Mouse (Mus musculus) ES-E14 (cell line): Measurements from ENCODE around the gene Flt3l. TPM values are rescaled to one million over a fixed set of nuclear protein-coding genes. Genes with fewer than 3 reads are reported as not detected.
A peak's percentile ranks its signal among the peaks of the same experiment; 100 is the strongest.

Experiments
- DNase-seq: peaks from one replicate; pipeline ENCODE4 v3.0.0-alpha.2; 2013; ENCODE audit warnings: low read depth, low spot score
- H3K27ac ChIP-seq: 2 replicates; pipeline ENCODE4 v1.5.1; 2012; ENCODE audit warnings: low read depth, mild to moderate bottlenecking, low read length, moderate library complexity, mixed read lengths; ENCODE audit not compliant: poor library complexity, insufficient read depth, severe bottlenecking
- H3K36me3 ChIP-seq: 2 replicates; pipeline ENCODE4 v1.6.1; 2012; ENCODE audit warnings: mild to moderate bottlenecking, low read length, moderate library complexity, mixed read lengths; ENCODE audit not compliant: control insufficient read depth, poor library complexity, insufficient read depth, severe bottlenecking
- H3K4me1 ChIP-seq, 2 experiments: fragments of 150-350 bp in 1 of 2; sonication (generic) in 1 of 2; 2 replicates each; pipeline ENCODE4 v1.6.1; 2012; ENCODE audit warnings: low read length in 2 of 2, mild to moderate bottlenecking in 1 of 2, mixed read lengths in 1 of 2; ENCODE audit not compliant: control insufficient read depth in 2 of 2, insufficient read depth in 2 of 2, poor library complexity in 1 of 2
- H3K4me3 ChIP-seq, 2 experiments: fragments of 150-350 bp in 1 of 2; sonication (generic) in 1 of 2; 2 replicates each; pipeline ENCODE4 v1.5.1; 2012; ENCODE audit warnings: low read length in 2 of 2, low read depth in 1 of 2, mild to moderate bottlenecking in 1 of 2, mixed read lengths in 1 of 2; ENCODE audit not compliant: insufficient read depth in 1 of 2, poor library complexity in 1 of 2, severe bottlenecking in 1 of 2
- H3K9ac ChIP-seq: 2 replicates; pipeline ENCODE4 v1.6.1; 2012; ENCODE audit warnings: low read depth, mild to moderate bottlenecking, low read length, mixed read lengths; ENCODE audit not compliant: poor library complexity, insufficient read depth, severe bottlenecking
- H3K9me3 ChIP-seq: fragments of 150-350 bp; sonication (generic); 2 replicates; pipeline ENCODE4 v1.6.1; 2012; ENCODE audit warnings: low read depth, mild to moderate bottlenecking, low read length; ENCODE audit not compliant: control insufficient read depth, insufficient read depth
- CHD2 ChIP-seq: IDR thresholded peaks from 2 replicates; pipeline ENCODE4 v1.6.1; 2014; ENCODE audit warnings: mild to moderate bottlenecking, low read depth, low read length, inconsistent platforms
- HCFC1 ChIP-seq: IDR thresholded peaks from 2 replicates; pipeline ENCODE4 v1.6.1; 2012; ENCODE audit warnings: low read length, inconsistent platforms, borderline replicate concordance; ENCODE audit not compliant: insufficient read depth
- MAFK ChIP-seq: IDR thresholded peaks from 2 replicates; pipeline ENCODE4 v1.6.1; 2014; ENCODE audit warnings: mild to moderate bottlenecking, low read depth, low read length, inconsistent platforms; ENCODE audit not compliant: insufficient read depth
- ZC3H11A ChIP-seq: IDR thresholded peaks from 2 replicates; pipeline ENCODE4 v1.6.1; 2012; ENCODE audit warnings: low read depth, mild to moderate bottlenecking, inconsistent platforms, low read length, borderline replicate concordance
- ZNF384 ChIP-seq: IDR thresholded peaks from 2 replicates; pipeline ENCODE4 v1.6.1; 2012; ENCODE audit warnings: low read depth, low read length, inconsistent platforms
- in situ Hi-C, 2 experiments: fragments of 600-800 bp; cut with MboI; formaldehyde crosslinking; loops; one replicate each; pipeline ENCODE4 v1.15.1; 2025; ENCODE audit warnings: low sequenced_read_pairs in 2 of 2, inconsistent platforms in 1 of 2; ENCODE audit not compliant: unreplicated experiment in 2 of 2
- total RNA-seq: library from RNA; depleted of rRNA; stranded (reverse); fragments of 300-350 nt; gene quantifications from 2 replicates; pipeline ENCODE4 v1.2.3, GENCODE M21; 2012

The Flt3l gene
- total RNA-seq, 1 experiment: 1.8 TPM

- Histone ChIP-seq H3K4me3 (no peak overlapping the region), H3K9ac (no peak overlapping the region), H3K4me1 (peaks cover 0 to 19% of the 10 kb centered on the region in 2 experiments; a peak in 2 of 4 replicates), H3K36me3 (peaks cover 42% of the 10 kb centered on the region), H3K27ac (peak overlapping the region; percentile 48; the same call in 1 of the 2 replicates), H3K9me3 (no peaks in the 10 kb centered on the region)
- DNase-seq: no peak
- TF ChIP-seq ZC3H11A: no peak
- TF ChIP-seq MAFK: no peak
- no peak for TF ChIP-seq CHD2
- TF ChIP-seq ZNF384: no peak
- no peak for TF ChIP-seq HCFC1
- in situ Hi-C loops: no loop called here
Measured at GRCm38 (mm10) chr7:45119780-45120709, 16.2 kb downstream of the Flt3l start.

GRCm38 (mm10) chr7:45118336-45118735, 17.9 kb downstream of the Flt3l start:
- Histone ChIP-seq H3K4me1 (peaks cover 0 to 22% of the 10 kb centered on the region in 2 experiments; a peak in 2 of 4 replicates), H3K4me3 (no peak overlapping the region), H3K27ac (no peak overlapping the region), H3K9me3 (no peaks in the 10 kb centered on the region), H3K9ac (no peak overlapping the region), H3K36me3 (peaks cover 37% of the 10 kb centered on the region)
- TF ChIP-seq ZNF384 (peak; percentile 5; the same call in 1 of the 2 replicates), MAFK (no peak), HCFC1 (no peak), ZC3H11A (no peak), CHD2 (no peak)
- in situ Hi-C loops: no loop called here
- no peak for DNase-seq

DNA sequence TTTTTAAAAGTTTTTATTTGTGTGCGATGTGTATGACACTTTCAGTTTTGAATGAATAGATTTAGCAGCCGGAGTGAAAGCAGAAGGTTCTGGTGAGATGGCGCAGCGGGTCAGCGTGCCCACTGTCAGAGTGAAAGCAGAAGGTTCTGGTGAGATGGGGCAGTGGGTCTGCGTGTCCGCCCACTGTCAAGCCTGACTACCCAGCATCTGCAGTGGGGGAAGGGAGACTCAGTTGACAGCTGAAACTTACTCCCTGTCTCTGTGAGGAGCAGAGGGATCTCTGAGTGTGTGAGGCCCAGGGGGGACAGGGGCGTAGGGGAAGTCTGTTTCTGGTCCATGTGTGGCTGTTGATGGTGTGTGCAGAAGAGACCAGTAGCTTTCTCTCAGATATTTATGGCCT, 18.7 kb downstream of the Flt3l start:
- Histone ChIP-seq H3K27ac (no peak overlapping the region), H3K9ac (no peak overlapping the region), H3K9me3 (no peaks in the 10 kb centered on the region), H3K4me3 (no peak overlapping the region), H3K36me3 (peaks cover 29% of the 10 kb centered on the region), H3K4me1 (peaks cover 0 to 22% of the 10 kb centered on the region in 2 experiments; a peak in 2 of 4 replicates)
- no peak for DNase-seq
- in situ Hi-C loops: no loop called here
- TF ChIP-seq HCFC1 (no peak), ZC3H11A (no peak), MAFK (no peak), CHD2 (no peak), ZNF384 (no peak)

- no peak overlapping the region for H3K9ac ChIP-seq
Measured at GRCm38 (mm10) chr7:45113476-45113875, 22.8 kb downstream of the Flt3l start.

More at GRCm38 (mm10) chr7:45113476-45113875, 22.8 kb downstream of the Flt3l start:
- no peak overlapping the region for H3K27ac ChIP-seq
- DNase-seq: no peak
- peaks cover 1 to 22% of the 10 kb centered on the region in 2 experiments; a peak in 2 of 4 replicates for H3K4me1 ChIP-seq
- H3K4me3 ChIP-seq: no peak overlapping the region
- in situ Hi-C loops: no loop called here
- H3K36me3 ChIP-seq: peaks cover 2% of the 10 kb centered on the region; the same call in 1 of the 2 replicates
- TF ChIP-seq ZNF384 (no peak), CHD2 (no peak), HCFC1 (no peak), MAFK (no peak)
- no peaks in the 10 kb centered on the region for H3K9me3 ChIP-seq
